Mouse (Mus musculus): ENCODE measurements at regions not wholly inside any gene's neighbourhood (a gene's known extent, or its start where the extent isn't known, plus 50 kb on each side); places are given as distances from the start of the nearest gene placed in this dataset.
A peak's percentile ranks its signal among the peaks of the same experiment; 100 is the strongest.

- no peak for TF ChIP-seq GATA2 (IDR thresholded peaks at IDR 0.05; ENCODE audit: borderline replicate concordance, low read depth, low read length)
- TF ChIP-seq POLR2AphosphoS5 (IDR thresholded peaks at IDR 0.05; ENCODE audit: insufficient replicate concordance, low read depth, low read length): no peak
- no peak for TF ChIP-seq GATA1 (IDR thresholded peaks at IDR 0.05; ENCODE audit: borderline replicate concordance, low read length)
- no peak for TF ChIP-seq TAL1 (conservative IDR thresholded peaks at IDR 0.05; ENCODE audit: low read depth, low read length)
- no peak for TF ChIP-seq CTCF (IDR thresholded peaks at IDR 0.05; ENCODE audit: low read depth, low read length)
- no peak for DNase-seq (ENCODE audit: low spot score)
- Histone ChIP-seq H3K9me3 (replicated peaks) (no peaks in the 10 kb centered on the region), H3K4me1 (ENCODE audit: insufficient read depth, low read depth, low read length) (no peaks in the 10 kb centered on the region), H3K27me3 (ENCODE audit: insufficient read depth, low read length) (peaks cover 24% of the 10 kb centered on the region), H3K4me3 (ENCODE audit: low read depth, low read length) (no peak overlapping the region), H3K36me3 (replicated peaks) (no peaks in the 10 kb centered on the region)
- no peak for ATAC-seq (ENCODE audit: extremely low read depth, insufficient number of reproducible peaks, low FRiP score, poor library complexity, severe bottlenecking)
Measured at GRCm38 (mm10) chr2:75012046-75012445, 186.4 kb downstream of the Mtx2 start.

GRCm38 (mm10) chr2:75014994-75015728 lies 189.6 kb downstream of the Mtx2 start:
- TF ChIP-seq GATA2 (IDR thresholded peaks at IDR 0.05; ENCODE audit: borderline replicate concordance, low read depth, low read length): no peak
- no peak for TF ChIP-seq TAL1 (conservative IDR thresholded peaks at IDR 0.05; ENCODE audit: low read depth, low read length)
- TF ChIP-seq CTCF (IDR thresholded peaks at IDR 0.05; ENCODE audit: low read depth, low read length): no peak
- TF ChIP-seq POLR2AphosphoS5 (IDR thresholded peaks at IDR 0.05; ENCODE audit: insufficient replicate concordance, low read depth, low read length): no peak
- no peak for TF ChIP-seq GATA1 (IDR thresholded peaks at IDR 0.05; ENCODE audit: borderline replicate concordance, low read length)
- ATAC-seq (ENCODE audit: extremely low read depth, insufficient number of reproducible peaks, low FRiP score, poor library complexity, severe bottlenecking) (no peak), DNase-seq (ENCODE audit: low spot score) (no peak)
- Histone ChIP-seq H3K4me3 (ENCODE audit: low read depth, low read length) (no peak overlapping the region), H3K9me3 (replicated peaks) (no peaks in the 10 kb centered on the region), H3K4me1 (ENCODE audit: insufficient read depth, low read depth, low read length) (no peaks in the 10 kb centered on the region), H3K36me3 (replicated peaks) (no peaks in the 10 kb centered on the region), H3K27me3 (ENCODE audit: insufficient read depth, low read length) (peaks cover 18% of the 10 kb centered on the region)

GRCm38 (mm10) chr2:75019459-75019858 lies 193.9 kb downstream of the Mtx2 start:
- no peaks in the 10 kb centered on the region for H3K4me1 ChIP-seq (ENCODE audit: insufficient read depth, low read depth, low read length)
- no peaks in the 10 kb centered on the region for H3K36me3 ChIP-seq (replicated peaks)
- no peak overlapping the region for H3K4me3 ChIP-seq (ENCODE audit: low read depth, low read length)
- peaks cover 15% of the 10 kb centered on the region for H3K27me3 ChIP-seq (ENCODE audit: insufficient read depth, low read length)
- H3K9me3 ChIP-seq (replicated peaks): no peaks in the 10 kb centered on the region
- DNase-seq (ENCODE audit: low spot score): no peak
- TF ChIP-seq TAL1 (conservative IDR thresholded peaks at IDR 0.05; ENCODE audit: low read depth, low read length) (no peak), GATA2 (IDR thresholded peaks at IDR 0.05; ENCODE audit: borderline replicate concordance, low read depth, low read length) (no peak), POLR2AphosphoS5 (IDR thresholded peaks at IDR 0.05; ENCODE audit: insufficient replicate concordance, low read depth, low read length) (no peak), GATA1 (IDR thresholded peaks at IDR 0.05; ENCODE audit: borderline replicate concordance, low read length) (no peak), CTCF (IDR thresholded peaks at IDR 0.05; ENCODE audit: low read depth, low read length) (no peak)
- ATAC-seq (ENCODE audit: extremely low read depth, insufficient number of reproducible peaks, low FRiP score, poor library complexity, severe bottlenecking): peak; percentile 22; the same call in 1 of the 2 replicates

- ATAC-seq (ENCODE audit: extremely low read depth, insufficient number of reproducible peaks, low FRiP score, poor library complexity, severe bottlenecking): no peak
Measured at GRCm38 (mm10) chr2:75021639-75022038, 196.0 kb downstream of the Mtx2 start.

GRCm38 (mm10) chr2:75028151-75028550 lies 202.5 kb downstream of the Mtx2 start:
- TF ChIP-seq GATA1 (IDR thresholded peaks at IDR 0.05; ENCODE audit: borderline replicate concordance, low read length) (no peak), TAL1 (conservative IDR thresholded peaks at IDR 0.05; ENCODE audit: low read depth, low read length) (no peak), GATA2 (IDR thresholded peaks at IDR 0.05; ENCODE audit: borderline replicate concordance, low read depth, low read length) (no peak), POLR2AphosphoS5 (IDR thresholded peaks at IDR 0.05; ENCODE audit: insufficient replicate concordance, low read depth, low read length) (no peak), CTCF (IDR thresholded peaks at IDR 0.05; ENCODE audit: low read depth, low read length) (no peak)

More at GRCm38 (mm10) chr2:75021639-75022038, 196.0 kb downstream of the Mtx2 start:
- TF ChIP-seq GATA1 (IDR thresholded peaks at IDR 0.05; ENCODE audit: borderline replicate concordance, low read length): no peak
- no peak for TF ChIP-seq GATA2 (IDR thresholded peaks at IDR 0.05; ENCODE audit: borderline replicate concordance, low read depth, low read length)
- TF ChIP-seq CTCF (IDR thresholded peaks at IDR 0.05; ENCODE audit: low read depth, low read length): no peak
- TF ChIP-seq TAL1 (conservative IDR thresholded peaks at IDR 0.05; ENCODE audit: low read depth, low read length): no peak
- no peak for TF ChIP-seq POLR2AphosphoS5 (IDR thresholded peaks at IDR 0.05; ENCODE audit: insufficient replicate concordance, low read depth, low read length)
- no peaks in the 10 kb centered on the region for H3K9me3 ChIP-seq (replicated peaks)
- peaks cover 8% of the 10 kb centered on the region for H3K27me3 ChIP-seq (ENCODE audit: insufficient read depth, low read length)
- DNase-seq (ENCODE audit: low spot score): no peak
- H3K4me1 ChIP-seq (ENCODE audit: insufficient read depth, low read depth, low read length): no peaks in the 10 kb centered on the region
- H3K36me3 ChIP-seq (replicated peaks): no peaks in the 10 kb centered on the region
- no peak overlapping the region for H3K4me3 ChIP-seq (ENCODE audit: low read depth, low read length)

GRCm38 (mm10) chr2:75029089-75029693 lies 203.6 kb downstream of the Mtx2 start:
- Histone ChIP-seq H3K4me1 (ENCODE audit: insufficient read depth, low read depth, low read length) (no peaks in the 10 kb centered on the region), H3K4me3 (ENCODE audit: low read depth, low read length) (no peak overlapping the region), H3K9me3 (replicated peaks) (no peaks in the 10 kb centered on the region), H3K36me3 (replicated peaks) (no peaks in the 10 kb centered on the region), H3K27me3 (ENCODE audit: insufficient read depth, low read length) (peaks cover 2% of the 10 kb centered on the region; the same call in 1 of the 2 replicates)
- ATAC-seq (ENCODE audit: extremely low read depth, insufficient number of reproducible peaks, low FRiP score, poor library complexity, severe bottlenecking): no peak
- no peak for DNase-seq (ENCODE audit: low spot score)
- TF ChIP-seq POLR2AphosphoS5 (IDR thresholded peaks at IDR 0.05; ENCODE audit: insufficient replicate concordance, low read depth, low read length) (no peak), TAL1 (conservative IDR thresholded peaks at IDR 0.05; ENCODE audit: low read depth, low read length) (no peak), CTCF (IDR thresholded peaks at IDR 0.05; ENCODE audit: low read depth, low read length) (no peak), GATA1 (IDR thresholded peaks at IDR 0.05; ENCODE audit: borderline replicate concordance, low read length) (no peak), GATA2 (IDR thresholded peaks at IDR 0.05; ENCODE audit: borderline replicate concordance, low read depth, low read length) (no peak)

More at GRCm38 (mm10) chr2:75028151-75028550, 202.5 kb downstream of the Mtx2 start:
- no peak for ATAC-seq (ENCODE audit: extremely low read depth, insufficient number of reproducible peaks, low FRiP score, poor library complexity, severe bottlenecking)
- H3K4me3 ChIP-seq (ENCODE audit: low read depth, low read length): no peak overlapping the region
- no peaks in the 10 kb centered on the region for H3K36me3 ChIP-seq (replicated peaks)
- peaks cover 6% of the 10 kb centered on the region for H3K27me3 ChIP-seq (ENCODE audit: insufficient read depth, low read length)
- no peaks in the 10 kb centered on the region for H3K9me3 ChIP-seq (replicated peaks)
- H3K4me1 ChIP-seq (ENCODE audit: insufficient read depth, low read depth, low read length): no peaks in the 10 kb centered on the region
- no peak for DNase-seq (ENCODE audit: low spot score)

All from G1E (cell line).